Mouse (Mus musculus) left cerebral cortex, postnatal 25 days (tissue): ENCODE results near the gene Wdr72. TPM values are rescaled to one million over a fixed set of nuclear protein-coding genes. Genes with fewer than 3 reads are reported as not detected.

Experiments used
- DNase-seq, 2 experiments: peaks; one replicate each; pipeline ENCODE4 v3.0.0; 2022; ENCODE audit warnings: low spot score in 2 of 2, mixed read lengths in 1 of 2
- intact Hi-C: fragments of 180-260 bp; cut with DNase I; formaldehyde crosslinking; loops from one replicate; pipeline ENCODE4 v1.15.1; 2025
- total RNA-seq, 2 experiments: library from RNA; stranded (reverse); gene quantifications; 2 replicates each; pipeline ENCODE4 v1.2.3; 2021

Gene Wdr72
- total RNA-seq, 2 experiments from 2014 or later: 0.11 to 0.21 TPM

DNA sequence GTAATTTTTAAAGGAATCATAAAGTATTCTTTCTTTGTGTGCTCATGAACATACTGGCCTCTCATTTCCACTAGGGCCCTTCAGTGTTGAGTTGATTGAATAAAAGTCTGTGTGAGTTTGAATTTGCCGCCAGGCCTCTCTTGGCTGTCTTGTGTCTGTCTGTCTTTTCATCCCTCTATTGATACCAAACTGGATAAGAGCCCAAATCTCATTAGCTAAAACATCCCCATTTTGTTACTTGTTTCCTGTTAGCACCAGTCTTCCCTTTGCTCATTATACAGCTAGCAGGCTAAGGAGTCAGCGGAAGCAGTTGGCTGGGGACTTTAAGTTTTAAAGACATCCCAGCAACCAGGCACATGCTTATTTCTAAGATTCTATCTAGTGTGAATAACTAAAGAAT, 84.7 kb downstream of the Wdr72 start:
- DNase-seq: no peak
- intact Hi-C loops: no loop called here

GRCm38 (mm10) chr9:74228272-74228671, 118.1 kb downstream of the Wdr72 start:
- intact Hi-C loops: no loop called here
- no peak for DNase-seq

DNA sequence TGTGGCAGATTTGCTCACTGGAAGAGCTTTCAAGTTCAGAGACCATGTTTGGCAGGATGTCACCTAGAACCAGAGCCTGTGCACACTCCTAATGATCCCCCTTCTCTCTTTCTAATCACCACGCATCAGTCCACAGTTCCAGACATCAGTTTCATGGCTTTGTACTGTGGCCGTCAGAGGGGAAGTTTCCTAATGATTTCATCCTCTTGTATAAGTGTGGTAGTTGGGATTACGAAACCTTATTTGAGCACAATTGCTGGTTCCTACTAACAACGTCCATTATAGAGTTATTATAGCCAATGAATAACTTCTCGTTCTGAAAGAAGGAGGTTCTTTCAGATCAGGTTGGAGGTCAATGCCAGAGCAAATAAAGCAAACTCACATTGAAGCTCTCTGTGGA, 131.1 kb downstream of the Wdr72 start:
- no peak for DNase-seq
- intact Hi-C loops: no loop called here

GRCm38 (mm10) chr9:74248084-74248483, 137.9 kb downstream of the Wdr72 start:
- no peak for DNase-seq
- intact Hi-C loops: no loop called here

DNA sequence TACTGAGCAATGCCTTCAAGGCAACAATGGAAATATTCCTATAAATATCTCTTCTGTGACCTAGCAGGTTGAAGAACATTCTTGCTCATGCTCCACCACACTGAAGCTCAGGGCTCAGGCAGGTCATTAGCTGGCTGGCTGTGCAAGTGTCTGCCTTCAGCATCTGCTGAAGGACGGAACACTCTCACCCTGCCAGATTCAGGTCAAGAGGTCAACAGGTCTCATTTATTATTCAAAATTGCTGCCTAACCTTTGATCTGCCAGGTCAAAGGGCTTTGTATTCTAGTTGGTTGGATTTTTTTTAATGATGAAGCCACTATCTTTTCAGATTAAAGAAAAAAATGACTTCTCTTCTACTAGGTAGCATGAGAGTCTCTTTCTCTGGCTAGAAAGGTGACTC, 139.3 kb downstream of the Wdr72 start:
- no peak for DNase-seq
- intact Hi-C loops: no loop called here

DNA sequence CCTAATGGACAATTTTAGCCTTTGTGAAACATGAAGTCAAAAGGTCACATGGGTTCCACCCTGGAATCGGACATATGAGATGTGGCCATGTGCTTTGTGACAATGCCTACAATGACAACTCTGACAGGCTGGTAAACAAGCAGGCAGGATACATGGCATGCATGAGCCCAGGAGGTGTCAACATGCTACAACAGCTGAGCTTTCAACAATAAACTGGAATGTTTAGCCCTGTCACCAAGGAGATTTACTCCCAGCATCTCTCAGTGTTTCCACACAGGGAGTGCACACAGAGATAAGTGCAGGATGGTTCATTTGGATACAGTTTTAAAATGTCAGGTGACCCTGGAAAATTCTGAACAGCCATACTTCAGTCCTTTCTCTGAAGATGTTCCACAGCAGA, 140.4 kb downstream of the Wdr72 start:
- DNase-seq: no peak
- intact Hi-C loops: no loop called here

DNA sequence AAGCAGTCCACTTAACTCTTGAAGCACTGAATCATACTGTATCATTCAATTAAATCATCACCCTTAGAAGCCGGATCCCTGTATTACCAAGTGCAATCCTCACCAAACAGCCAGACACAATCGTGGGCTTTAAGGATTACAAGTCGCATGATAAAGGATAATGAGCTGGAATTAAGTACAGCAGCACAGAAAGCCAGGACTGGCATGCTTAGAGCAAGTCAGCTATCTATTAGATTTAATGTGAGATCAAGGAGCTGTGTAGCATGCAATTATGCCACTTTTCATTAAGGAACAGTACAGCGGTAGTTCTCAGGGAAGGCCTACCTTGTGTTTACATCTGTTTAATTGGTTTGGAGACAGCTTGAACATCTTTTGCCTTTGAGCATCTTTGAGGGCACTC, 148.2 kb downstream of the Wdr72 start:
- DNase-seq: no peak
- intact Hi-C loops: no loop called here

- intact Hi-C loops: no loop called here
These were observed 167.7 kb downstream of the Wdr72 start for GRCm38 (mm10) chr9:74277752-74278385.

DNA sequence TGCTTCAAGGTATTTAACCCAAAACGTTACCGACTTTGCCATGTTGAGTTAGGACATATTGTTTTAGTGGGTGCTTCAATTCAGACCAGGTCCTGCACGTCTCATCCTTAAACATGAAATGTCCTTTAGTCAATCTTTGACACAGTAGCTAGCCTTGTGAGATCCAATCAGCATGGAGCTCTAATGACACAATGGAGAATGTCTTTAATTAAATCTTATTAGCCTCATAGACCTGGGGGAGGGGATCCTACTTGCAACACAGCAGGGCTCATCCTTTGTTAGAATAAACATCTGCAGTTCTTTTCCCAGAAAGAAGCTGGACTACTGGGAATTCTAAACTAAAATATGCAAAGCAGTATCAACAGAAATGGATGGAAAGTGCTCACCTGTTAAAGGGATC, 171.9 kb downstream of the Wdr72 start:
- DNase-seq: no peak
- intact Hi-C loops: loop anchor here (5.0 kb wide), 1 partner anchor 140 kb away; no protein-coding TSS in a partner anchor

More at GRCm38 (mm10) chr9:74277752-74278385, 167.7 kb downstream of the Wdr72 start:
- DNase-seq: no peak

DNA sequence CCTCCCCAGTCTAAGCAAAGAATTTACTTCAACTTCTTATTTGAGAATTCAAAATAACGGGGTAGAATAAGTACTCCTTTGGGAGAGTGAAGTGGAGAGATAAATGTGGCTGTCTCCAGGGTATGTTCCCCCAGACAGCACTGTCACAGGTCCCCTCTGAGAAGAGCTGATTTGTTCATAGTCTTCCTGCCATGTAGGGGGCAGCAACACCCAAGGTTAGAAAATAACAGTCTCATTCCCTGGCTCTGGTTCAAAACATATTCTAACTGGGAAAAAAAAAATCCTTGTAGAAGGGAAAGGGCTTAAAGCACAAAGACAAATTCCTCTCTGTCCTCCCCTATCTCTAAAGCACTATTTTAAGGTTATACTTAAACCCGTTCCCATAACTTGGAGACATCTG, 176.1 kb downstream of the Wdr72 start:
- DNase-seq: peak; percentile 4 to 19
- intact Hi-C loops: loop anchor here (1.0 kb wide), 1 partner anchor 585 kb away; no protein-coding TSS in a partner anchor

- no peak for DNase-seq
- intact Hi-C loops: no loop called here
These were observed 184.3 kb downstream of the Wdr72 start for GRCm38 (mm10) chr9:74294479-74294878.

DNA sequence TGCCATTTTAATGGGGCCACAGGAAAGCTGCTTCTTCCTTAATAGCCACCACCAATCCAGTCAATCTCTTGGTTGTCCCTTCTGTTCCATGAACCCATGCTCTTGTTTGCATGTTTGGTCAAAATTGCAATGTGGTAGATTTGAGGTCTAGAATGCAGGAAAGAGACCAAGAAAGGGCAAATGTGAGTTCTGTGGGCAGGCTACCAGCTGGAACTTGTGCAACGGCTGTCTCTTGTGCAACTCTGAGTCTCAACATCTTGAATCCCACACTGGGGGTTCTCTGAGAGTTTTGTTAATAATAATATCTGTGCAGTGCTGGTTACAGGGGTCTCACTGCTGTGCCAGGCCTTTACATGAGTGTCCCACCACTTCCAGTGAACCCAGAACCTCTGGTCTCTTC, 208.6 kb downstream of the Wdr72 start:
- intact Hi-C loops: no loop called here
- no peak for DNase-seq

DNA sequence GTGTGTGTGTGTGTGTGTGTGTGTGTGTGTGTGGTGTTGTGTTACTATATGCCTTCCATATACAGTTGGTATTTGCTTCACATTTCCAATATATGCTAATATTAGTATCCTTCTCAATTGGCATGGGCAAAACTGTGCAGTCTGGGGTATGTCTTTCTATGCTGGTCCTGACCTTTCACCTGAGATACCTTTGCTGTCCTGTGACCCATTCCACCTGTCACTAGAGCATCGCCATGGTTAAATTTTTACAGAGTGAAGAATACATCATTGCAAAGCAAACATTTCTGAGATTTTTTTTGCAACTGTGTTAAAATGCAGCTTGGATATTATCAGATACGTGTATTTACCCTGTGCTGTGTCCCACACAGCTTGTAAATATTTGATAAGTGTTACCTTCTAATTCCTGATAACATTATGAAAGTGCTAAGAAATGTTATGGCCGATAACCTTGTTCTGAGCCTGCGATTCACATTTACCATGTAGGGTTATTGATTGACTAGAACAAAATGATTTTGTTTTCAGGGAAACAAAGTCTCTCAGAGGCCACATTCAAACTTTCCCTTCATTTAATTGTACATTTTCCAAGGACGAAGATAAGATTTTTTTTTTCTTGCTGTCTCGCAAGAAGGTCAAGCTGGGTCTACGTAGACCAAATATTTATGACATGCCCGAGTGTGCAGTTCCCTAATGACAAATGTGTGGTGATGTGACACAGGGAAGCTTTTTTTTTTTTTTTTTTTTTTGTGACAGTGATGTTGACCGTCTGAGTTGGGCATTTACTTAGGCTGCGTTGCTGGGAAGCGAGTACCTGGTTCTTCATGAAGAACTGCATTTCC, 214.2 kb downstream of the Wdr72 start:
- intact Hi-C loops: no loop called here
- no peak for DNase-seq

DNA sequence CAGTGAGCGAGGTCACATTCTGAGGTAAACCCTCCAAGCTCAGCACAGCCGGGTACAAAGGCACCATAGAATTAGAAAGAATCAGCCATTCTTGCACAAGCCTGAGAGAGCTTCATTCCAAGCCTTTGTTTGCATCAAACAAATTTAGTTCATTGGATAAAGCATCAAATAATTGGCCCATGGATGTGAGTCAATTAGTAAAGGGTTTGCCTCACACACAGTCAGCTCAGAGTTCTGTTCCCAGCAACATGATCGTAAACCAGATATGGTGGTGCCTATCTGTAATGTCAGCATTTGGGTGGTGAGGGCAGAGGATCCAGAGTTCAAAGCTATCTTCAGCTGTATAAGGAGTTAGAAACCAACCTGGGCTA, 214.8 kb downstream of the Wdr72 start:
- no peak for DNase-seq
- intact Hi-C loops: no loop called here

DNA sequence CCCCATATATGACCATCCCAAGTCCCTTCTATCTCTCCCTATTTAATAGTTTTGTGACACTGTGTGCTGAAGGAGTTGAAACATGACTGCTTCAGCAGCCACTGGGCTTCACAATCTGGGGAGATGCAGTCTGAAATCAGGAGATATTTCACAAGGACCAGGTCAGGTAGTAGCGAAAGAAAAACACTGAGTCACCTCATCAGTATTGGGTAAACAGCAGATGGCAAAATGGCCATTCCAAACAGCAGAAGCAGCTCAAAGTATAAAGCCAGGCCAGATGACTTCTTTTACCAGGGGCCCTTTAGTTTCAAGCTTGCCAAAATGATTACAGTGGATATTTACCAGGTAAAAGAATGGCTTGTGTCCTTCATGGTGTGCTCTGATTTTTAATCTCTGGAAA, 215.8 kb downstream of the Wdr72 start:
- no peak for DNase-seq
- intact Hi-C loops: no loop called here

GRCm38 (mm10) chr9:74328821-74329220, 218.7 kb downstream of the Wdr72 start:
- intact Hi-C loops: no loop called here
- DNase-seq: no peak

DNA sequence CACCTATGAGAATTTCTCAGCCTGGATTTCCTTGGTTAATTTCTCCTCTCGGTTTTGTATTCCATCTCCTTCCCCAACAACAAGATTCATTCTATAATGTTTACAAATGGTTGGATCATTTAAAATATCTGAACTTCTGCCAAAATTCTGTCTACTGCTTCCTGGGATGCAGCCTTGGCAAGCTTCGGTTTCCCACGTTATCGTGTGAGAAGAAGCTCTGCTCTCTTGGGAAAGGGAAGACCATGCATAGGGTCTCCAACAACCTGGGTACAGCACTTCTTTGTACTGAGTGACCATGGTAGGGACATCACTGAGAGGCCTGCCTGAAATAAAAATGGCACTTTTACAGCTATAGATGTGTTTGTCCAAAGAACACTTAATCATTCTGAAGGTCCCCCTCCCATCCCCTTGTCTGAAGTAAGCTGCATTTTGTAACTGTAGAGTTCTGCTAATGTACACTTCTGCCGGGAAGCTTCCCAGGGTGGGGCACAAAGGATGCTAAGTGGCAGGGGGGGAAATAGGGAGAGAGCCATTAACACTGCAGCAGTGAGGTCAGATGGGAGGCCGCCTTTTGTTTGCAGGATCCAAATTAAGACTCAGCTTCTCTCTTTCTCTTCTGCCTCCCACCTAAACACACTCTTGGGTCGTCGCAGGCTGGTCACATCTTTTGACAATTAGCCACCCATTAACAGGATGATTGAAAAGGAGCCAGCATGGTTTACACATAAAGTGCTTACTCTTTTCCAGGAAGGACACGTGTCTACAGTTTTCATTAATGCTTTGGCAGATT, 220.7 kb downstream of the Wdr72 start:
- intact Hi-C loops: no loop called here
- no peak for DNase-seq

DNA sequence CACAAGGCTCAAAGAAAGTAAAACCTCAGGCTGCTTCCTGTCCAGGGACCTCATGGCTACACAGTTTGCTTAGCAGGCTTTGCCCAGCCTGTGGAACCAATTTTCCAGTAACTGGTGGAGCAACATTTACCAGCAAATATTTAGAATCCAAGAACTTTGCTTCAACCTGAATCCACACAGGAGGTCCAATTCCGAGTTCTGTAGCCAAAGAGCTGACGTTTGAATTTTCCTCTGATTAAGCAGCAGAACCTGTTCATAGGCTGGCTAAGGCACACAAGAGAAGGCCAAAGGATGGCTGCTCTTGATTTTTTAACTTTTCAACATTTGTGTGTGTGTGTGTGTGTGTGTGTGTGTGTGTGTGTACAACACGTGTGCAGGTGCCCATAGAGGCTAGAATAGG, 222.2 kb downstream of the Wdr72 start:
- DNase-seq: no peak
- intact Hi-C loops: no loop called here
